Mouse (Mus musculus) forebrain, postnatal 0 days (tissue): ENCODE data around the gene Fermt2. TPM values are rescaled to one million over a fixed set of nuclear protein-coding genes. Genes with fewer than 3 reads are reported as not detected.
A peak's percentile ranks its signal among the peaks of the same experiment; 100 is the strongest.

Experiments used
- ATAC-seq: fragments of 200-750 bp; cut with Nextera tagmentation; 2 replicates; pipeline ENCODE4 v1.8.0; 2017; ENCODE audit warnings: mild to moderate bottlenecking, moderate library complexity
- DNase-seq: peaks from one replicate; pipeline ENCODE4 v3.0.0-alpha.2; 2015
- H3K27ac ChIP-seq: fragments of 300-500 bp; sonication (generic); 2 replicates; pipeline ENCODE4 v1.5.1; 2014; ENCODE audit warnings: low read depth, mild to moderate bottlenecking, antibody characterized with exemption, low read length, moderate library complexity, mixed read lengths
- H3K27me3 ChIP-seq: fragments of 300-500 bp; sonication (generic); 2 replicates; pipeline ENCODE4 v1.6.1; 2014; ENCODE audit warnings: mild to moderate bottlenecking, low read length, mixed read lengths; ENCODE audit not compliant: insufficient read depth
- H3K36me3 ChIP-seq: fragments of 300-500 bp; sonication (generic); 2 replicates; pipeline ENCODE4 v1.6.1; 2014; ENCODE audit warnings: mild to moderate bottlenecking, moderate library complexity; ENCODE audit not compliant: insufficient read depth
- H3K4me1 ChIP-seq: fragments of 300-500 bp; sonication (generic); 2 replicates; pipeline ENCODE4 v1.6.1; 2014; ENCODE audit warnings: antibody characterized with exemption; ENCODE audit not compliant: insufficient read depth
- H3K4me2 ChIP-seq: fragments of 300-500 bp; sonication (generic); 2 replicates; pipeline ENCODE4 v1.6.1; 2014; ENCODE audit warnings: low read depth, mild to moderate bottlenecking, moderate library complexity
- H3K4me3 ChIP-seq: fragments of 300-500 bp; sonication (generic); 2 replicates; pipeline ENCODE4 v1.5.1; 2014; ENCODE audit warnings: low read depth, low read length, mixed read lengths
- H3K9ac ChIP-seq: fragments of 300-500 bp; sonication (generic); 2 replicates; pipeline ENCODE4 v1.6.1; 2014; ENCODE audit warnings: mild to moderate bottlenecking
- H3K9me3 ChIP-seq: fragments of 300-500 bp; sonication (generic); 2 replicates; pipeline ENCODE4 v1.6.1; 2016; ENCODE audit warnings: low read length
- CTCF ChIP-seq: sonication (generic); IDR thresholded peaks from 2 replicates; pipeline ENCODE4 v1.5.1; 2016; ENCODE audit warnings: antibody characterized with exemption, control low read depth, low read depth
- WGBS: fragments of 180-500 bp; shearing (Covaris S2); extraction: QIAGEN DNeasy Blood & Tissue Kit; methylation state at CpG from one replicate; pipeline ENCODE4 v1.1.7; 2014; 5-methylcytosine and 5-hydroxymethylcytosine counted together
- polyA plus RNA-seq: library from polyadenylated mRNA; unstranded; fragments of >200 nt; fragmentation: Nextera tagmentation; extraction: Ambion mirVana; gene quantifications from 2 replicates; pipeline ENCODE4 v1.2.1, GENCODE M21; 2015
- total RNA-seq: library from RNA; depleted of rRNA; stranded (reverse); fragments of >200 nt; gene quantifications from 2 replicates; pipeline ENCODE4 v1.2.3, GENCODE M21; 2014

Gene Fermt2
- total and polyA plus RNA-seq, 2 experiments from 2014 or later: 29.5 to 61.5 TPM

- H3K27me3 ChIP-seq: no peaks in the 10 kb centered on the region
- no peaks in the 10 kb centered on the region for H3K36me3 ChIP-seq
- DNase-seq: no peak
- H3K4me2 ChIP-seq: no peak overlapping the region
- TF ChIP-seq CTCF: no peak
- H3K4me1 ChIP-seq: peaks cover 7% of the 10 kb centered on the region; the same call in 1 of the 2 replicates
- H3K9me3 ChIP-seq: no peaks in the 10 kb centered on the region
- H3K4me3 ChIP-seq: no peak overlapping the region
- 63% methylated on average over 4 of the region's 4 CpGs for WGBS
- ATAC-seq: no peak
- no peak overlapping the region for H3K9ac ChIP-seq
- H3K27ac ChIP-seq: no peak overlapping the region
Measured at GRCm38 (mm10) chr14:45452148-45452547, 77.8 kb downstream of the Fermt2 start.

GRCm38 (mm10) chr14:45451090-45451489, 78.8 kb downstream of the Fermt2 start:
- Histone ChIP-seq H3K9me3 (no peaks in the 10 kb centered on the region), H3K36me3 (no peaks in the 10 kb centered on the region), H3K4me3 (no peak overlapping the region), H3K4me2 (no peak overlapping the region), H3K4me1 (0 out of 2 replicates have a peak, but pooled peaks cover 4% of the 10 kb centered on the region), H3K27me3 (no peaks in the 10 kb centered on the region), H3K27ac (no peak overlapping the region), H3K9ac (no peak overlapping the region)
- ATAC-seq: no peak
- 24% methylated on average over 2 of the region's 2 CpGs for WGBS
- no peak for TF ChIP-seq CTCF
- no peak for DNase-seq

GRCm38 (mm10) chr14:45446777-45447176, 83.1 kb downstream of the Fermt2 start:
- Histone ChIP-seq H3K4me3 (no peak overlapping the region), H3K27me3 (no peaks in the 10 kb centered on the region), H3K4me1 (no peaks in the 10 kb centered on the region), H3K4me2 (no peak overlapping the region), H3K36me3 (no peaks in the 10 kb centered on the region), H3K9me3 (no peaks in the 10 kb centered on the region), H3K27ac (no peak overlapping the region), H3K9ac (no peak overlapping the region)
- WGBS: 86% methylated on average over 3 of the region's 3 CpGs
- DNase-seq (no peak), ATAC-seq (no peak)
- TF ChIP-seq CTCF: no peak

- Histone ChIP-seq H3K9ac (no peak overlapping the region), H3K27ac (no peak overlapping the region)
Measured at GRCm38 (mm10) chr14:45445445-45445844, 84.5 kb downstream of the Fermt2 start.

GRCm38 (mm10) chr14:45444870-45445269, 85.0 kb downstream of the Fermt2 start:
- ATAC-seq (no peak; the same call in 1 of the 2 replicates), DNase-seq (no peak)
- H3K36me3 ChIP-seq: no peaks in the 10 kb centered on the region
- WGBS: 53% methylated on average over 7 of the region's 7 CpGs
- no peak overlapping the region for H3K4me2 ChIP-seq
- no peaks in the 10 kb centered on the region for H3K4me1 ChIP-seq
- no peaks in the 10 kb centered on the region for H3K9me3 ChIP-seq
- no peak overlapping the region for H3K9ac ChIP-seq
- no peak overlapping the region for H3K4me3 ChIP-seq
- H3K27me3 ChIP-seq: no peaks in the 10 kb centered on the region
- H3K27ac ChIP-seq: no peak overlapping the region
- no peak for TF ChIP-seq CTCF

More at GRCm38 (mm10) chr14:45445445-45445844, 84.5 kb downstream of the Fermt2 start:
- no peaks in the 10 kb centered on the region for H3K4me1 ChIP-seq
- no peak overlapping the region for H3K4me3 ChIP-seq
- no peaks in the 10 kb centered on the region for H3K27me3 ChIP-seq
- ATAC-seq (no peak), DNase-seq (no peak)
- TF ChIP-seq CTCF: no peak
- WGBS: 77% methylated on average over 12 of the region's 12 CpGs
- H3K4me2 ChIP-seq: no peak overlapping the region
- H3K36me3 ChIP-seq: no peaks in the 10 kb centered on the region
- no peaks in the 10 kb centered on the region for H3K9me3 ChIP-seq

- no peaks in the 10 kb centered on the region for H3K9me3 ChIP-seq
- no peak for DNase-seq
- no peak overlapping the region for H3K9ac ChIP-seq
- 80% methylated on average over 12 of the region's 12 CpGs for WGBS
- H3K36me3 ChIP-seq: no peaks in the 10 kb centered on the region
- H3K4me1 ChIP-seq: no peaks in the 10 kb centered on the region
- 0 out of 2 replicates have a peak, but pooled peaks have one; percentile 47 for ATAC-seq
- H3K4me3 ChIP-seq: no peak overlapping the region
- H3K27ac ChIP-seq: no peak overlapping the region
- no peak for TF ChIP-seq CTCF
- no peaks in the 10 kb centered on the region for H3K27me3 ChIP-seq
- H3K4me2 ChIP-seq: no peak overlapping the region
Measured at GRCm38 (mm10) chr14:45442781-45443560, 86.9 kb downstream of the Fermt2 start.

- no peaks in the 10 kb centered on the region for H3K27me3 ChIP-seq
- TF ChIP-seq CTCF: no peak
- peak; percentile 56 for ATAC-seq
- 79% methylated on average over 6 of the region's 6 CpGs for WGBS
- no peak overlapping the region for H3K4me3 ChIP-seq
- H3K4me1 ChIP-seq: no peaks in the 10 kb centered on the region
- H3K36me3 ChIP-seq: no peaks in the 10 kb centered on the region
- H3K9me3 ChIP-seq: no peaks in the 10 kb centered on the region
- no peak overlapping the region for H3K4me2 ChIP-seq
- no peak overlapping the region for H3K27ac ChIP-seq
- no peak overlapping the region for H3K9ac ChIP-seq
- DNase-seq: no peak
Measured at GRCm38 (mm10) chr14:45441291-45441690, 88.6 kb downstream of the Fermt2 start.
